ENCODE assay signal across 9 mouse cellular contexts in genomic region chr4:32327626-32328025, GRCm38 (mm10).
DNase-seq lines count a peak whose midpoint lies in the region; ATAC-seq lines count a peak whose summit lies in the region.
"Had no signal": no experiment of that assay in that cellular context is flagged by ENCODE, and none has a peak within 500 bp of the region (broad histone marks: within the 10 kb centered on the region; RNA-seq: fewer than 3 reads in every experiment).

No protein-coding gene starts in this region.

- no peak overlapping the region for H3K9ac ChIP-seq in lung, embryonic 15.5 days
- peak overlapping the region; percentile 62 for H3K9ac ChIP-seq in forebrain, embryonic 13.5 days
- peak overlapping the region; percentile 55 for H3K9ac ChIP-seq in hindbrain, embryonic 14.5 days
- H3K9ac ChIP-seq in neural tube, embryonic 12.5 days: peak overlapping the region; percentile 45

- H3K4me2 ChIP-seq in lung, embryonic 15.5 days: no peak overlapping the region
- H3K4me2 ChIP-seq in forebrain, embryonic 13.5 days: peak overlapping the region; percentile 17; the same call in 1 of the 2 replicates
- H3K4me2 ChIP-seq in hindbrain, embryonic 14.5 days (replicated peaks): no peak overlapping the region
- H3K4me2 ChIP-seq in neural tube, embryonic 12.5 days (replicated peaks): peak overlapping the region; percentile 24; the same call in 1 of the 2 replicates

- H3K27me3 ChIP-seq in lung, embryonic 15.5 days: no peaks in the 10 kb centered on the region
- H3K27me3 ChIP-seq in forebrain, embryonic 13.5 days: no peaks in the 10 kb centered on the region
- H3K27me3 ChIP-seq in hindbrain, embryonic 14.5 days (ENCODE audit: control insufficient read depth, insufficient read depth, low read length): no peaks in the 10 kb centered on the region
- no peaks in the 10 kb centered on the region for H3K27me3 ChIP-seq in neural tube, embryonic 12.5 days (replicated peaks)

- no peaks in the 10 kb centered on the region for H3K9me3 ChIP-seq in lung, embryonic 15.5 days
- 0 out of 2 replicates have a peak, but pooled peaks cover 5% of the 10 kb centered on the region for H3K9me3 ChIP-seq in forebrain, embryonic 13.5 days (replicated peaks)
- no peaks in the 10 kb centered on the region for H3K9me3 ChIP-seq in hindbrain, embryonic 14.5 days (ENCODE audit: control insufficient read depth, low read length)
- H3K9me3 ChIP-seq in neural tube, embryonic 12.5 days: no peaks in the 10 kb centered on the region

- H3K4me3 ChIP-seq in lung, embryonic 15.5 days: no peak overlapping the region
- H3K4me3 ChIP-seq in forebrain, embryonic 13.5 days: no peak overlapping the region
- no peak overlapping the region for H3K4me3 ChIP-seq in hindbrain, embryonic 14.5 days (replicated peaks; ENCODE audit: low read length)
- no peak overlapping the region for H3K4me3 ChIP-seq in neural tube, embryonic 12.5 days

- WGBS in lung, embryonic 15.5 days: 26% methylated on average over 5 of the region's 5 CpGs
- 42% methylated on average over 5 of the region's 5 CpGs for WGBS in forebrain, embryonic 13.5 days
- 28% methylated on average over 5 of the region's 5 CpGs for WGBS in hindbrain, embryonic 14.5 days
- whole genome bisulfite sequencing in neural tube, embryonic 12.5 days: 36% methylated on average over 5 of the region's 5 CpGs

- peaks cover 31% of the 10 kb centered on the region for H3K4me1 ChIP-seq in lung, embryonic 15.5 days
- peaks cover 58% of the 10 kb centered on the region for H3K4me1 ChIP-seq in forebrain, embryonic 13.5 days
- peaks cover 45% of the 10 kb centered on the region for H3K4me1 ChIP-seq in hindbrain, embryonic 14.5 days (replicated peaks; ENCODE audit: control insufficient read depth, insufficient read depth, low read length)
- H3K4me1 ChIP-seq in neural tube, embryonic 12.5 days: peaks cover 51% of the 10 kb centered on the region

- H3K36me3 ChIP-seq in lung, embryonic 15.5 days: no peaks in the 10 kb centered on the region
- peaks cover 10% of the 10 kb centered on the region; the same call in 1 of the 2 replicates for H3K36me3 ChIP-seq in forebrain, embryonic 13.5 days (ENCODE audit: poor library complexity, severe bottlenecking)
- H3K36me3 ChIP-seq in hindbrain, embryonic 14.5 days (replicated peaks; ENCODE audit: control insufficient read depth, insufficient read depth): no peaks in the 10 kb centered on the region
- H3K36me3 ChIP-seq in neural tube, embryonic 12.5 days: no peaks in the 10 kb centered on the region

- DNase-seq in lung, postnatal 25 days (ENCODE audit: low spot score): no peak
- DNase-seq in hindbrain, embryonic 14.5 days (ENCODE audit: low spot score): no peak
- no peak for DNase-seq in adrenal gland, adult 2 months
- DNase-seq in thymus, postnatal 10 days (ENCODE audit: low spot score in 2 of 2): no peak
- DNase-seq in spleen, postnatal 36 days (ENCODE audit: low spot score in 2 of 2): no peak
- DNase-seq: cerebellum, adult 11 months had no signal

- no peak for ATAC-seq in lung, embryonic 15.5 days (ENCODE audit: borderline replicate concordance, extremely low read depth, low FRiP score, low TSS enrichment)
- ATAC-seq in forebrain, embryonic 13.5 days: no peak
- 0 out of 2 replicates have a peak, but pooled peaks have one; percentile 3 for ATAC-seq in hindbrain, embryonic 14.5 days (ENCODE audit: low FRiP score)
- ATAC-seq in neural tube, embryonic 12.5 days (ENCODE audit: low FRiP score, low read depth): no peak

- H3K27ac ChIP-seq in lung, embryonic 15.5 days: peak overlapping the region; percentile 61; the same call in 1 of the 2 replicates
- peak overlapping the region; percentile 85 for H3K27ac ChIP-seq in forebrain, embryonic 13.5 days
- H3K27ac ChIP-seq in hindbrain, embryonic 14.5 days: peak overlapping the region; percentile 87
- peak overlapping the region; percentile 66 for H3K27ac ChIP-seq in neural tube, embryonic 12.5 days

Comparison
In these comparisons a context has a peak if more than half of its experiments do, and no peak if none do; other contexts are left out.
1. H3K4me2 ChIP-seq: peak in forebrain, embryonic 13.5 days (single experiment) and neural tube, embryonic 12.5 days (single experiment); none in lung, embryonic 15.5 days (single experiment) and hindbrain, embryonic 14.5 days (single experiment).
2. Peak in every context shown above with its lines, with median percentiles within 50 percentile points of each other: H3K27ac ChIP-seq.